ENCODE assay signal across 35 mouse cellular contexts in genomic region chr1:86199026-86199425, GRCm38 (mm10).
"Had no signal": no experiment of that assay in that cellular context is flagged by ENCODE, and none has a peak within 500 bp of the region (broad histone marks: within the 10 kb centered on the region; RNA-seq: fewer than 3 reads in every experiment).

No protein-coding gene starts in this region.

- H3K4me3 ChIP-seq: heart, embryonic 10.5 days; heart, embryonic 12.5 days; heart, embryonic 13.5 days; heart, embryonic 15.5 days; hindbrain, embryonic 10.5 days; hindbrain, embryonic 12.5 days; hindbrain, embryonic 13.5 days; hindbrain, embryonic 15.5 days; intestine, embryonic 15.5 days; kidney, embryonic 15.5 days; layer of hippocampus, adult 2 months had no signal

- H3K9ac ChIP-seq: heart, embryonic 12.5 days; heart, embryonic 13.5 days; heart, embryonic 15.5 days; hindbrain, embryonic 12.5 days; hindbrain, embryonic 13.5 days; hindbrain, embryonic 14.5 days; hindbrain, embryonic 15.5 days; intestine, embryonic 15.5 days; kidney, embryonic 15.5 days had no signal

- H3K27me3 ChIP-seq: heart, embryonic 12.5 days; heart, embryonic 13.5 days; heart, embryonic 15.5 days; hindbrain, embryonic 12.5 days; hindbrain, embryonic 13.5 days; hindbrain, embryonic 15.5 days; intestine, embryonic 15.5 days; kidney, embryonic 15.5 days had no signal

- H3K9me3 ChIP-seq: heart, embryonic 10.5 days; heart, embryonic 12.5 days; heart, embryonic 13.5 days; heart, embryonic 15.5 days; hindbrain, embryonic 10.5 days; hindbrain, embryonic 12.5 days; hindbrain, embryonic 13.5 days; hindbrain, embryonic 15.5 days; intestine, embryonic 15.5 days; kidney, embryonic 15.5 days had no signal

- H3K27ac ChIP-seq: heart, embryonic 10.5 days; heart, embryonic 13.5 days; heart, embryonic 15.5 days; hindbrain, embryonic 10.5 days; hindbrain, embryonic 12.5 days; hindbrain, embryonic 13.5 days; hindbrain, embryonic 14.5 days; hindbrain, embryonic 15.5 days; hindbrain, postnatal 0 days; intestine, embryonic 15.5 days; kidney, embryonic 15.5 days; kidney, postnatal 0 days; layer of hippocampus, adult 2 months had no signal

- DNase-seq: heart, postnatal 10 days; heart, postnatal 14 days; heart, postnatal 36 days; heart, postnatal 4 days; kidney, adult 11 months; kidney, adult 18-20 months; kidney, adult 2 months; kidney, adult 8-10 months; kidney, adult 9 months; kidney, postnatal 10 days; kidney, postnatal 14 days; kidney, postnatal 25 days; kidney, postnatal 36 days; kidney, postnatal 4 days; layer of hippocampus, adult 9-11 months; layer of hippocampus, postnatal 36 days had no signal

- ATAC-seq: hindbrain, embryonic 16.5 days; hindbrain, postnatal 0 days; inflammation-experienced regulatory T-cells, adult 6 months; intestine, embryonic 15.5 days; intestine, embryonic 16.5 days; intestine, postnatal 0 days had no signal

- H3K4me1 ChIP-seq: heart, embryonic 15.5 days; hindbrain, embryonic 12.5 days; hindbrain, embryonic 13.5 days; hindbrain, embryonic 15.5 days; intestine, embryonic 15.5 days; kidney, embryonic 15.5 days had no signal

- H3K4me2 ChIP-seq: heart, embryonic 11.5 days; heart, embryonic 12.5 days; heart, embryonic 13.5 days; heart, embryonic 15.5 days; hindbrain, embryonic 12.5 days; hindbrain, embryonic 13.5 days; hindbrain, embryonic 14.5 days; hindbrain, embryonic 15.5 days; intestine, embryonic 15.5 days; kidney, embryonic 15.5 days had no signal
